Mouse (Mus musculus): ENCODE data around the gene Ybx2. TPM values are rescaled to one million over a fixed set of nuclear protein-coding genes. Genes with fewer than 3 reads are reported as not detected.
"Not testable (repeated sequence)": the region's sequence is repeated elsewhere in the genome, so short reads cannot be mapped to it uniquely, and the experiment has no call there.

The Ybx2 gene
- polyA plus RNA-seq, 1 experiment from 2014 or later, result 6.2 TPM

- Histone ChIP-seq H3K4me2 (replicated peaks) (peak overlapping the region; percentile 56; the same call in 1 of the 2 replicates), H3K4me1 (peaks cover 16% of the 10 kb centered on the region), H3K36me3 (peaks cover 16% of the 10 kb centered on the region), H3K9me3 (replicated peaks) (no peaks in the 10 kb centered on the region), H3K27ac (replicated peaks) (peak overlapping the region; percentile 99; the same call in 1 of the 2 replicates), H3K9ac (no peak overlapping the region), H3K27me3 (no peaks in the 10 kb centered on the region), H3K4me3 (replicated peaks) (no peak overlapping the region)
- no peak for ATAC-seq (ENCODE audit: insufficient number of reproducible peaks, low FRiP score, low TSS enrichment, low read depth)
- WGBS, result 55% methylated on average over 3 of the region's 3 CpGs
Measured at GRCm38 (mm10) chr11:69922796-69923195, 12.8 kb upstream of the Ybx2 start.

- no peaks in the 10 kb centered on the region for H3K36me3 ChIP-seq
- H3K9me3 ChIP-seq (replicated peaks), result no peaks in the 10 kb centered on the region
- H3K27me3 ChIP-seq, result no peaks in the 10 kb centered on the region
- no peak overlapping the region for H3K9ac ChIP-seq
- H3K27ac ChIP-seq (replicated peaks), result no peak overlapping the region
- 90% methylated on average over 2 of the region's 2 CpGs for WGBS
- H3K4me1 ChIP-seq, result no peaks in the 10 kb centered on the region; the same call in 1 of the 2 replicates
- no peak overlapping the region for H3K4me2 ChIP-seq (replicated peaks)
- H3K4me3 ChIP-seq (replicated peaks), result no peak overlapping the region
- ATAC-seq (ENCODE audit: insufficient number of reproducible peaks, low FRiP score, low TSS enrichment, low read depth), result no peak
Measured at GRCm38 (mm10) chr11:69927501-69927900, 8.1 kb upstream of the Ybx2 start.

- H3K9ac ChIP-seq, result no peak overlapping the region
- H3K4me3 ChIP-seq (replicated peaks), result no peak overlapping the region
- H3K27ac ChIP-seq (replicated peaks), result no peak overlapping the region
- 86% methylated on average over 4 of the region's 4 CpGs for WGBS
- no peaks in the 10 kb centered on the region for H3K27me3 ChIP-seq
- H3K36me3 ChIP-seq, result no peaks in the 10 kb centered on the region
- H3K4me2 ChIP-seq (replicated peaks), result no peak overlapping the region
- H3K4me1 ChIP-seq, result peaks cover 5% of the 10 kb centered on the region; the same call in 1 of the 2 replicates
- H3K9me3 ChIP-seq (replicated peaks), result no peaks in the 10 kb centered on the region
- no peak for ATAC-seq (ENCODE audit: insufficient number of reproducible peaks, low FRiP score, low TSS enrichment, low read depth)
Measured at GRCm38 (mm10) chr11:69929712-69930111, 5.9 kb upstream of the Ybx2 start.

GRCm38 (mm10) chr11:69930176-69930575, 5.4 kb upstream of the Ybx2 start:
- not testable (repeated sequence) for H3K36me3 ChIP-seq; H3K4me2 ChIP-seq (replicated peaks); ATAC-seq (ENCODE audit: insufficient number of reproducible peaks, low FRiP score, low TSS enrichment, low read depth); H3K9me3 ChIP-seq (replicated peaks); H3K27ac ChIP-seq (replicated peaks); H3K9ac ChIP-seq; H3K27me3 ChIP-seq; H3K4me1 ChIP-seq; H3K4me3 ChIP-seq (replicated peaks)
- WGBS, result 86% methylated on average over 8 of the region's 8 CpGs

GRCm38 (mm10) chr11:69930967-69931537, 4.5 kb upstream of the Ybx2 start:
- Histone ChIP-seq H3K27ac (replicated peaks) (no peak overlapping the region), H3K4me3 (replicated peaks) (no peak overlapping the region), H3K4me1 (peaks cover 18% of the 10 kb centered on the region), H3K36me3 (no peaks in the 10 kb centered on the region), H3K27me3 (peaks cover 4% of the 10 kb centered on the region; the same call in 1 of the 2 replicates), H3K4me2 (replicated peaks) (no peak overlapping the region), H3K9me3 (replicated peaks) (no peaks in the 10 kb centered on the region), H3K9ac (no peak overlapping the region)
- WGBS, result 66% methylated on average over 3 of the region's 3 CpGs
- ATAC-seq (ENCODE audit: insufficient number of reproducible peaks, low FRiP score, low TSS enrichment, low read depth), result no peak

DNA sequence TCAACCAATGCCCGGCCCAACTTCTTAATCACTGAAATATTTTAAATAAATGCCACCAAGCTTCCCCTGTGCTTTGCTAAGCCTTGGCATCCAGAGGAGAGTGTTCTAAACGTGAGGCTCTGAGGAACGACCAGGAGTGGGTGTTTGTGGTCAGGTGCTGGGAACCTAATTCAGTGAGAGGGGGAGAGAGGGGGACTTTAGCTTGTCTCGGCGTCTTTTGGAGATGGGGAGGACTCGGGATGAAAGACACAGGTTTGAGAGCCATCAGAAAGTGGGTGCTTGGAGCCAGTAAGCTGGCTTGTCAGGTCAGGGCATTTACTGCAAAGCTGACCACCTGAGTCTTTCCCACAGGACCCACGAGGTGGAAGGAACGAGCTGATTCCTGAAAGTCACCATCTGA, 3.8 kb upstream of the Ybx2 start:
- 67% methylated on average over 8 of the region's 8 CpGs for WGBS
- no peak for ATAC-seq (ENCODE audit: insufficient number of reproducible peaks, low FRiP score, low TSS enrichment, low read depth)
- Histone ChIP-seq H3K9ac (no peak overlapping the region), H3K4me1 (peaks cover 25% of the 10 kb centered on the region), H3K4me2 (replicated peaks) (no peak overlapping the region), H3K27ac (replicated peaks) (no peak overlapping the region), H3K4me3 (replicated peaks) (no peak overlapping the region), H3K36me3 (no peaks in the 10 kb centered on the region), H3K27me3 (peaks cover 4% of the 10 kb centered on the region; the same call in 1 of the 2 replicates), H3K9me3 (replicated peaks) (no peaks in the 10 kb centered on the region)

- ATAC-seq (ENCODE audit: insufficient number of reproducible peaks, low FRiP score, low TSS enrichment, low read depth), result no peak
- H3K4me3 ChIP-seq (replicated peaks), result no peak overlapping the region
- H3K4me2 ChIP-seq (replicated peaks), result no peak overlapping the region
- H3K27me3 ChIP-seq, result peaks cover 6% of the 10 kb centered on the region; the same call in 1 of the 2 replicates
- H3K27ac ChIP-seq (replicated peaks), result no peak overlapping the region
- H3K4me1 ChIP-seq, result peaks cover 30% of the 10 kb centered on the region
- WGBS, result 36% methylated on average over 3 of the region's 3 CpGs
- no peaks in the 10 kb centered on the region for H3K36me3 ChIP-seq
- H3K9ac ChIP-seq, result no peak overlapping the region
- no peaks in the 10 kb centered on the region for H3K9me3 ChIP-seq (replicated peaks)
Measured at GRCm38 (mm10) chr11:69932254-69932653, 3.3 kb upstream of the Ybx2 start.

- Histone ChIP-seq H3K9ac (no peak overlapping the region), H3K27ac (replicated peaks) (no peak overlapping the region), H3K27me3 (peaks cover 10% of the 10 kb centered on the region; the same call in 1 of the 2 replicates), H3K4me1 (peaks cover 38% of the 10 kb centered on the region), H3K4me2 (replicated peaks) (no peak overlapping the region), H3K9me3 (replicated peaks) (no peaks in the 10 kb centered on the region), H3K4me3 (replicated peaks) (no peak overlapping the region), H3K36me3 (no peaks in the 10 kb centered on the region)
- WGBS, result 70% methylated on average over 4 of the region's 4 CpGs
- no peak for ATAC-seq (ENCODE audit: insufficient number of reproducible peaks, low FRiP score, low TSS enrichment, low read depth)
Measured at GRCm38 (mm10) chr11:69933066-69933465, 2.5 kb upstream of the Ybx2 start.

DNA sequence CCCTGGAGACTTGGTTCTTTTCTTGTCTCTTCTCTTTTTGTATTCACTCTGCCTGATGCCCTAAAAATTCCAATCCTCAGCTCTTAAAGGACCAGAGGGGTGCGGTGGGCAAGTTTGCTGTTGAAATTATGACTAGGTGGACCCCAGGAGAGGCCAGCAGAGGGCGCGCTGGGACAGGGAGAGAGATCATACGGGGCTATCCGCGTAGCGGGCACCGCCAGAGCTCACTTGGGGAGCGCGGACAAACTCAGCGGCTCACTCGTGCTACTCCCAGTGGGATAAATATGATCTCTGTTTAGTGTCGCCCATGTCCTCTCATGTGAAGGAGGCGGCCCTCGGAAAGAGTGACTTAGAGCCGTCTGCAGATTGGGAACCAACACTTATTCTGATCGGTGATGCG, 1.4 kb upstream of the Ybx2 start:
- peaks cover 45% of the 10 kb centered on the region for H3K4me1 ChIP-seq
- H3K4me2 ChIP-seq (replicated peaks), result peak overlapping the region; percentile 44
- H3K4me3 ChIP-seq (replicated peaks), result peak overlapping the region; percentile 26
- peaks cover 13% of the 10 kb centered on the region; the same call in 1 of the 2 replicates for H3K27me3 ChIP-seq
- H3K9me3 ChIP-seq (replicated peaks), result no peaks in the 10 kb centered on the region
- H3K27ac ChIP-seq (replicated peaks), result no peak overlapping the region
- peak; percentile 30; the same call in 1 of the 2 replicates for ATAC-seq (ENCODE audit: insufficient number of reproducible peaks, low FRiP score, low TSS enrichment, low read depth)
- under 1% methylated on average over 18 of the region's 18 CpGs for WGBS
- H3K9ac ChIP-seq, result no peak overlapping the region
- no peaks in the 10 kb centered on the region for H3K36me3 ChIP-seq

DNA sequence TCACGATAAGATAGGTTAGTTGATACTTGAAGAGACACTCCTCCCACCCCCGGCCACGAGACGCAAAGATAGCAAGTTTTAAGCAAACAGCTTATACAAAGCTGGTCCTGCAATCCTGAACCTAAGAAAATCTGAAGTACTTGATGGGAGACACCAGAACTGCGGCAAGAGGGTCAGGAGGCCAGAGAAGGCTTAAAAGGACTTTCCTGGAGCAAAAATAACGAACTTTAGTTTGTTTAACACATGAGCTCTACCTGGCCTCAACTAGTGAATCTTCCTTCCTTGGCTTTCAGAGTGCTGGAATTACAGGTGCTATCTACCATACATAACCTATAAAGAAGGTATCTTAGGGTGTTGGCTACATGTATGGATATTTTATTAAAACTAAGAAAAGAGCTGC, 915 bp upstream of the Ybx2 start:
- Histone ChIP-seq H3K4me2 (replicated peaks) (peak overlapping the region; percentile 44; the same call in 1 of the 2 replicates), H3K9ac (no peak overlapping the region), H3K9me3 (replicated peaks) (no peaks in the 10 kb centered on the region), H3K4me3 (replicated peaks) (peak overlapping the region; percentile 58), H3K27me3 (peaks cover 13% of the 10 kb centered on the region; the same call in 1 of the 2 replicates), H3K36me3 (no peaks in the 10 kb centered on the region), H3K4me1 (peaks cover 45% of the 10 kb centered on the region), H3K27ac (replicated peaks) (no peak overlapping the region)
- no peak for ATAC-seq (ENCODE audit: insufficient number of reproducible peaks, low FRiP score, low TSS enrichment, low read depth)
- WGBS, result 16% methylated on average over 6 of the region's 6 CpGs

- Histone ChIP-seq H3K27me3 (peaks cover 13% of the 10 kb centered on the region; the same call in 1 of the 2 replicates), H3K4me1 (peaks cover 45% of the 10 kb centered on the region), H3K9me3 (replicated peaks) (no peaks in the 10 kb centered on the region), H3K36me3 (no peaks in the 10 kb centered on the region), H3K9ac (peak overlapping the region; percentile 50), H3K4me2 (replicated peaks) (peak overlapping the region; percentile 100), H3K4me3 (replicated peaks) (peak overlapping the region; percentile 58), H3K27ac (replicated peaks) (no peak overlapping the region)
- ATAC-seq (ENCODE audit: insufficient number of reproducible peaks, low FRiP score, low TSS enrichment, low read depth), result no peak
- WGBS, result 2% methylated on average over 28 of the region's 30 CpGs
Measured at GRCm38 (mm10) chr11:69936156-69936555, 560 bp downstream of the Ybx2 start.

Measured in embryonic facial prominence, embryonic 15.5 days (tissue).